Mouse (Mus musculus): ENCODE data around the gene Trim69. TPM values are rescaled to one million over a fixed set of nuclear protein-coding genes. Genes with fewer than 3 reads are reported as not detected.
"Not testable (repeated sequence)": the region's sequence is repeated elsewhere in the genome, so short reads cannot be mapped to it uniquely, and the experiment has no call there.

Trim69 gene
- polyA plus RNA-seq, 3 experiments from 2014 or later, result 0.26 to 0.33 TPM; not detected in 1

DNA sequence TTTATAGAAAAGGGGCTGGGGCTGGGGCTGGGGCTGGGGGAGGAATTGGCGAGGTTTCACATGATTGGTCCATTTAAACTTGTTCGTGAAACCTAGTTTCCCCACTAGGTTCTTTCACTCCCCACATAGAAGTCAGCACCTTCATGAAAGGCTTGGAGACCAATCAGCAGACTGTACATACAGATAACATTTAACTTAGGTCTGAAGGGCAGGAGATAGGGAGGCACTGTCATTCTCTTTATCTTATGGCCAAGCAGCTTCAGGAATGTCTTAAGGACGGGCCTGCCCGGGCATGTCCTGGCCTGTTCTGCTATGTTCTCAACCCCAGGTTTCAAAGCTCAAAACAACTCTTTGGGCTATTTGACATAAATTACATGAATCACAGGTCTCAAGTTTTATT, 56.6 kb downstream of the Trim69 start:
- ATAC-seq, result not testable (repeated sequence)

DNA sequence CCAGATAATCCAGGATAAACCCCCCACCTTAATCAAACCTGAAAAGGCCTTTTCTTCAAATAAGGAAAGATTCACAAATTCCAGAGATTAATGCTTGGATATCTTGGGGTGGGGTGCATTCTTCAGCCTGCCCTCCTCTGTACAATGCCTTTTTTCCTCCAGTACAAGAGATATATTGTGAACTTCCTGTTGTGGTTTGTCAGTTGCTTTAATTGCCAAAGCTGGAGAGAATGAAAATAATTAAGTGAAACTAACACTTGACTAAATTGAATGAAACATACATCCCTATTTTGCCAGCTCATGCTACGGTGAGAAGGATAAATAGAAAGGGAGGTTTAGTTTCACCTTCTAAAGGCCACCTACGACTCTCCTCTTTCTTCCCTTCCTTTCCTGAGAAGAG, 57.7 kb downstream of the Trim69 start:
- ATAC-seq, result no peak

DNA sequence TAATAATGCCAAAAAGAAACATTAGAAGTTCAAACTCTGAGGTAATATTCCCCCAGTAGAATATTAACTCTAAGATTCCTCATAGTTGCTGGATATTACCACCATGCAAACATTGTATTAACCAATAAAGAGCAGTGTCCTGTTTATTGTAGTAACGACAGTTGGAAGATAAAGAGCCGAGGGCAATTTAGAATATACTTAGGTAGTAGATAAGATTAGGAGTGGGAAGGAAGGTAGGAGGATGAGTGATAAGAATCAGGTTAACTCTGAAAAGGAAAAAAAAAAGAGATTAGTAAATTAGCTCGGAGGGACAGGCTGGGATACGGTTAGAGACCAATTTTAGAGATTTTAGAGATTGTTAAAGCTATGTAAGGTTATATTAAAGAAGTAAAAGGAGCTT, 60.9 kb downstream of the Trim69 start:
- ATAC-seq, result no peak

DNA sequence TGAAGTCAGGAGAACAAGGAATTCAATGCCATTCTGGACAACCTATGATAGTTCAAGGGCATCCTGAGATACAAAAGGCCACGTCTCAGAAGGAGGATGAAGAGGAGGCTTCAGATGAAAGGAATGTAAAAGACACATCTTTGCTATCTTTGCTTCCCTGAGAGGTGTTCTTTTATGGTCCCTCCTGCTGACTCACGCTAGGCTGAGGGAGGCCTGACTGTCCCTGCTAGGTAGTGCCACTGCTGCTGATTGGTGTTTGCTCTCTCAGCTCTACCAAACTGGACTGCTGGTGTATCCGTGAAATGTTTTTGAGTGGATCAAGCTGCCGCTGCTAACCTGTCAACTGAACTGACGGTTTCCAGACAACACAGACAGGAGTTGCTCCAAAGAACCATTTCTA, 61.3 kb downstream of the Trim69 start:
- no peak for ATAC-seq

DNA sequence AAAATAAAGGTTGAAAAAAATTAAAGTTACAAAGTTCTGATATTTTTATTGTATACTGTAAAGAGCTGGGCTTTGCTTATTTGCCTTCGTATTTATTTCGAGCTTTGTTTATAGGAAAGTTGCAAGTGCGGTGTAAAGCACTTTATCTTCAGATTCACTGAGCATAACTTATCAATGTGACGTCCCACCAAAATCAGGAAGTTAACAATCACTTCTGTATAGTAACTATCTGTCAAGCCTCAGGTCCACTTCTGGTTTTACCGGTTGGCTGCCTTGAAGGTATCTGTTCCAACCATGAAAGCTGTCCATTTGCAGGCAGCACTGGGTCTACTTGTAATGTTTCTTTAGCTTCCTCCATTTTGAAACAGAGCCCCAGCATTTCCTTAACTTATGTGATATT, 61.8 kb downstream of the Trim69 start:
- ATAC-seq, result no peak

DNA sequence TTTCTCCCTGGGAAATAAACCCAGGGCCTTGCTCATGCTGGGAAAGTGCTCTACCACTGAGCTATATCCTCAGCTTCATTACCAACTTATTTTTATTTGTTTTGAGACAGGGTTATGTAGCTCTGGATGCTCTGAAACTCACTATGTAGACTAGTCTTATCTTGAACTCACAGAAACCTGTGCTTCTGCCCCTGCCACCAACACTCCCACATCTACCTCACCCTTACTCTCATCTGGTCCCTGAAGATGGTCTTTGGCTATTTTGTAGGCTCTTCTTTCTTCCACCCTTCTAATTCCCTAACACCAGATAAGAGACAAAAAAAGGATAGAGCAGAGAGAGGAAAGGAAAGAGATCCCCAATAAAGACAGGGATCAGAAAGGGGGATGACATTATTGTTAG, 63.2 kb downstream of the Trim69 start:
- no peak for ATAC-seq

Other genes with a start within 250 kb of the Trim69 start
- 10 to 100 TPM; 58.7 to 86.3 (median 68.9) TPM for gene Ctdspl2, start 204.7 kb upstream of the Trim69 start, polyA plus RNA-seq (2017; shearing (Covaris generic))
- not detected for gene Mageb3, start 204.6 kb upstream of the Trim69 start, polyA plus RNA-seq (2017; shearing (Covaris generic))
- gene Eif3j1, start 132.2 kb upstream of the Trim69 start, polyA plus RNA-seq (2017; shearing (Covaris generic)), result 1 to 10 TPM; 2.7 to 4.4 (median 3.1) TPM
- 1 to 10 TPM; 5.6 to 6.8 (median 6.3) TPM for gene Spg11, start 42.3 kb upstream of the Trim69 start, polyA plus RNA-seq (2017; shearing (Covaris generic))
- gene B2m, start 13.0 kb upstream of the Trim69 start, polyA plus RNA-seq (2017; shearing (Covaris generic)), result over 10,000 TPM in 1 of 3 experiments, 1,000 to 10,000 TPM in 2; 8,524 to 10,037 (median 9,865) TPM
- gene Patl2, start 25.5 kb downstream of the Trim69 start, polyA plus RNA-seq (2017; shearing (Covaris generic)), result under 1 TPM in 2 of 3 experiments, not detected in 1; 0.22 to 0.40 TPM
- not detected for gene Terb2, start 25.6 kb downstream of the Trim69 start, polyA plus RNA-seq (2017; shearing (Covaris generic))
- 1 to 10 TPM; 3.5 to 8.4 (median 4.3) TPM for gene Sord, start 74.0 kb downstream of the Trim69 start, polyA plus RNA-seq (2017; shearing (Covaris generic))
- not detected for gene Duox2, start 137.7 kb downstream of the Trim69 start, polyA plus RNA-seq (2017; shearing (Covaris generic))
- not detected for gene Duoxa2, start 138.2 kb downstream of the Trim69 start, polyA plus RNA-seq (2017; shearing (Covaris generic))
- gene Duoxa1, start 153.0 kb downstream of the Trim69 start, polyA plus RNA-seq (2017; shearing (Covaris generic)), result not detected
- not detected for gene Duox1, start 155.0 kb downstream of the Trim69 start, polyA plus RNA-seq (2017; shearing (Covaris generic))
- gene Shf, start 208.5 kb downstream of the Trim69 start, polyA plus RNA-seq (2017; shearing (Covaris generic)), result under 1 TPM in 1 of 3 experiments, not detected in 2; 0.39 TPM